Mouse (Mus musculus) adrenal gland (tissue): ENCODE results near the gene Ntng2.

Experiments used
- intact Hi-C: fragments of 180-260 bp; cut with DNase I; formaldehyde crosslinking; loops from one replicate; pipeline ENCODE4 v1.15.1; 2025

The Ntng2 gene

DNA sequence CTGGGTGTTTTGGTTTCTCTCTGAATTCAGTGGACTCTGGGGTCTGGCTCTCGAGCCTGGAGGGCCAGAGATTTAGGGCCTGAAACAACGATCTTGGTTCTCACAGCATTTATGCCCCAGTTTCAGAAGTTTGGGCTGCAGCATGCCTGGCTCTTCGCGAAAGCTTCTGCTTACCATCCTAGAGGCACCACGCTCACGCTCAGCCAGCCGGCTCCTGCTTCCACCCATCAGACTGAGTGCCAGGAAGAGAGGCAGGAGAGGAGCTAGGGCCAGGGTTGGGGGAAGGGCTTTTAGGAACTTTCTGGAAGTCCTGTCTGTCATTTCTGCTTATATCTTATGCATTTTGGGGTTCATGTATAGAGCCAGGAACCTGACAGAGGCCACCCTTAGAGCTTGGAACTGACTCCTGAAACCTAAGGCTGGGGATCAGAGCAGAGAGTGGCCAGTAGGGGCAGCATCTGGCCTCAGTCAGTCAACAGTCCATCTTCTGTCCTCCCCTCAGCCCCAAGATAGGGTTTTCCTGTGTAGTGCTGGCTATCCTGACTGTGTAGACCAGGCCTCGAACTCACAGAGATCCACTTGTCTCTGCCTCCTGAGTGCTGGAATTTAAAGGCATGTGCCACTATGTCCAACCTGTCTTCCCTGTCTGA lies 60.1 kb downstream of the Ntng2 start:
- intact Hi-C loops = no loop called here

GRCm38 (mm10) chr2:29191216-29192215 lies 61.3 kb downstream of the Ntng2 start:
- intact Hi-C loops = no loop called here

GRCm38 (mm10) chr2:29190392-29190791 lies 62.4 kb downstream of the Ntng2 start:
- intact Hi-C loops = no loop called here

DNA sequence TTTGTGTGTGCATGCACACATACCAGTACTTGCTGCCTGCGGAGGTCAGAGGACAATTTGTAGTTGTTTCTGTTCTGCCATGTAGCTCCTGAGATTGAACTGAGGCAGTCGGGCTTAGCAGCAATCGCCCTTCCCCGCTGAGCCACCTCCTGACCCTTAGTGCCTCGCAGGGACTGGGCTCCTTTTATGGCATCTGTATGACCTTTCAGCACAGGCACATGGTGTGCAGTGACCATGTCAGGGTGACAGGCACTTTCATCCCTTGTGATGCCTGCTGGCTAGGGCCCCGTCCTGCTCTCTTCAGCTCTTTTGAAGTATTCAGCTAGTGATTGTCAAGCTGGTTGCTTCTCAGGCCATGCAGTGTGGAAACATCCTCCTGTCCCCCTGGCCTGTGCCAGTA lies 66.6 kb downstream of the Ntng2 start:
- intact Hi-C loops = no loop called here

GRCm38 (mm10) chr2:29183266-29183924 lies 69.4 kb downstream of the Ntng2 start:
- intact Hi-C loops = no loop called here

- intact Hi-C loops = no loop called here
Observed at GRCm38 (mm10) chr2:29181111-29181510, 71.7 kb downstream of the Ntng2 start.

- intact Hi-C loops = no loop called here
Observed at GRCm38 (mm10) chr2:29179810-29180209, 73.0 kb downstream of the Ntng2 start.

DNA sequence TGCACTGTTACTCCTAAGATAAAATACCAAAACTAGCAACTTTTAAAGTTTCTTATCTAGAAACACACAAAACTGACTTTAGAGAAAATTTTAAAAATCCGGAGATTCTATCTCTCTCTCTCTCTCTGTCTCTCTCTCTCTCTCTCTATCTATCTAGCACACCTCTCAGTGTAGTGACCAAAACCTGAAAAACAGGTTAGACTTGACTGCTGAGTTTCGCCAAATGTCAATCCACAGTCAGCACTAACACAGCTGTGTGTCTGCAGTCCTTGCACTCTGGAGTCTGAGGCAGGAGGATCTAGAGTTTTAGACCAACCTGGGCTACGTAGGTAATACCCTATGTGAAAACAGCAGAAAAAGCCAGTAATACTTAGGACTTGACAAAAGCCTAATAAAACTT lies 77.9 kb downstream of the Ntng2 start:
- intact Hi-C loops = no loop called here

DNA sequence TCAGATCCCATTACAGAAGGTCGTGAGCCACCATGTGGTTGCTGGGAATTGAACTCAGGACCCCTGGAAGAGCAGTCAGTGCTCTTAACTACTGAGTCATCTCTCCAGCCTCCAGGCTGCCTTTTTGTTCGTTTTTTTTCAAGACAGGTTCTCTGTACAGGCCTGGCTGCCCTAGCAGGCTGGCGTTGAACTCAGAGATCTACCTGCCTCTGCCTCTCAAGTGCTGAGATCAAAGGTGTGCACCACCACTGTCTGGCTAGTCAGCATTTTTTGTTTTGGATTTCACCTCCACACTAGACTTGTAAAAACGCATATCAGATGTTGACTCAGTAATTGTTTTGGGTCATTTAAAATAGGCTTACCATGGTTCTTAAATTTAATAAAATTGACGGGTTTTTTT lies 84.7 kb downstream of the Ntng2 start:
- intact Hi-C loops = no loop called here

- intact Hi-C loops = no loop called here
Observed at GRCm38 (mm10) chr2:29151941-29152340, 100.9 kb downstream of the Ntng2 start.
